Mouse (Mus musculus) spleen, adult 18-20 months (tissue): ENCODE data around the gene Hist1h2ba.

ENCODE experiments used
- DNase-seq, 2 experiments: peaks; one replicate each; pipeline ENCODE4 v3.0.0; 2022; ENCODE audit warnings: mixed read lengths in 2 of 2

Hist1h2ba gene

GRCm38 (mm10) chr13:23898242-23898641, 35.7 kb downstream of the Hist1h2ba start:
- DNase-seq: no peak

- no peak for DNase-seq
Measured at GRCm38 (mm10) chr13:23893269-23893593, 40.7 kb downstream of the Hist1h2ba start.

- no peak for DNase-seq
Measured at GRCm38 (mm10) chr13:23892592-23893268, 41.2 kb downstream of the Hist1h2ba start.

GRCm38 (mm10) chr13:23889011-23889605, 44.8 kb downstream of the Hist1h2ba start:
- DNase-seq: no peak

- no peak for DNase-seq
Measured at GRCm38 (mm10) chr13:23887026-23887725, 46.8 kb downstream of the Hist1h2ba start.

GRCm38 (mm10) chr13:23885540-23885939, 48.4 kb downstream of the Hist1h2ba start:
- DNase-seq: no peak
